Mouse (Mus musculus) megakaryocyte, embryonic 14.5 days (primary cell): ENCODE data around the gene Smarcc1.
"Not testable (repeated sequence)": the region's sequence is repeated elsewhere in the genome, so short reads cannot be mapped to it uniquely, and the experiment has no call there.

Experiments used
- FLI1 ChIP-seq: IDR thresholded peaks from 2 replicates; pipeline ENCODE4 v1.6.1; 2012; ENCODE audit warnings: low read length, inconsistent platforms, mixed read lengths
- GATA1 ChIP-seq: IDR thresholded peaks from 3 replicates; pipeline ENCODE4 v1.6.1; 2012; ENCODE audit warnings: mixed read lengths, low read length, inconsistent platforms, borderline replicate concordance

DNA sequence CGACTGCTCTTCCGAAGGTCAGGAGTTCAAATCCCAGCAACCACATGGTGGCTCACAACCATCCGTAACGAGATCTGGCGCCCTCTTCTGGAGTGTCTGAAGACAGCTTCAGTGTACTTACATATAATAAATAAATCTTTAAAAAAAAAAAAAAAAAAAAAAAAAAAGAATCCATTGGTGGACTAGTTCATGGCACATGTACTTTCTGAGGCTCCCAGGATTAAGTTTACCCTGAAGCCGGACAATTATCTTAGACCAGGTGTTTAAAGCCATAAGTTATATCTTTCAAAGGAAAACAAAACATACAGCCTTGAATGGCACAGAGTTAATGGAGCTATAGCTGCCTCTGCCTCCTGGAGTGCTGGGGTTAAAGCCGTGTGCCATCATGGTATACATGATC is 41.0 kb upstream of the Smarcc1 start:
- not testable (repeated sequence) for TF ChIP-seq GATA1, FLI1
